Mouse (Mus musculus) neural tube, embryonic 11.5 days (tissue): ENCODE data around the gene Arpc2. TPM values are rescaled to one million over a fixed set of nuclear protein-coding genes. Genes with fewer than 3 reads are reported as not detected.

ENCODE experiments used
- ATAC-seq: fragments of 200-750 bp; cut with Nextera tagmentation; 2 replicates; pipeline ENCODE4 v1.8.0; 2017; ENCODE audit warnings: moderate number of reproducible peaks, mild to moderate bottlenecking, moderate TSS enrichment, moderate library complexity; ENCODE audit not compliant: insufficient read depth, low FRiP score, low TSS enrichment
- DNase-seq: peaks from one replicate; pipeline ENCODE4 v3.0.0-alpha.2; 2015; ENCODE audit warnings: low spot score
- H3K27ac ChIP-seq: fragments of 300-500 bp; sonication (generic); 2 replicates; pipeline ENCODE4 v1.5.1; 2014; ENCODE audit warnings: low read depth, mild to moderate bottlenecking, low read length
- H3K27me3 ChIP-seq: fragments of 300-500 bp; sonication (generic); 2 replicates; pipeline ENCODE4 v1.6.1; 2014; ENCODE audit warnings: mild to moderate bottlenecking, low read length, mixed read lengths; ENCODE audit not compliant: control insufficient read depth, insufficient read depth
- H3K36me3 ChIP-seq: fragments of 300-500 bp; sonication (generic); 2 replicates; pipeline ENCODE4 v1.6.1; 2014; ENCODE audit warnings: mild to moderate bottlenecking, low read length, moderate library complexity, mixed read lengths; ENCODE audit not compliant: control insufficient read depth, insufficient read depth
- H3K4me1 ChIP-seq: fragments of 300-500 bp; sonication (generic); 2 replicates; pipeline ENCODE4 v1.6.1; 2014; ENCODE audit warnings: low read length, mixed read lengths; ENCODE audit not compliant: control insufficient read depth, insufficient read depth
- H3K4me2 ChIP-seq: fragments of 300-500 bp; sonication (generic); 2 replicates; pipeline ENCODE4 v1.6.1; 2014; ENCODE audit warnings: low read depth, mild to moderate bottlenecking, moderate library complexity
- H3K4me3 ChIP-seq: fragments of 300-500 bp; sonication (generic); 2 replicates; pipeline ENCODE4 v1.5.1; 2014; ENCODE audit warnings: low read depth, low read length
- H3K9ac ChIP-seq: fragments of 300-500 bp; sonication (generic); 2 replicates; pipeline ENCODE4 v1.6.1; 2014; ENCODE audit warnings: mild to moderate bottlenecking, low read length
- H3K9me3 ChIP-seq: fragments of 300-500 bp; sonication (generic); 2 replicates; pipeline ENCODE4 v1.6.1; 2016; ENCODE audit warnings: low read length; ENCODE audit not compliant: control insufficient read depth
- WGBS: fragments of 180-500 bp; shearing (Covaris S2); extraction: QIAGEN DNeasy Blood & Tissue Kit; methylation state at CpG from one replicate; pipeline ENCODE4 v1.1.7; 2014; 5-methylcytosine and 5-hydroxymethylcytosine counted together
- polyA plus RNA-seq: library from polyadenylated mRNA; unstranded; fragments of >200 nt; fragmentation: Nextera tagmentation; extraction: Ambion mirVana; gene quantifications from 2 replicates; pipeline ENCODE4 v1.2.1, GENCODE M21; 2014

The Arpc2 gene
- polyA plus RNA-seq, 1 experiment from 2014 or later, result 318 TPM

DNA sequence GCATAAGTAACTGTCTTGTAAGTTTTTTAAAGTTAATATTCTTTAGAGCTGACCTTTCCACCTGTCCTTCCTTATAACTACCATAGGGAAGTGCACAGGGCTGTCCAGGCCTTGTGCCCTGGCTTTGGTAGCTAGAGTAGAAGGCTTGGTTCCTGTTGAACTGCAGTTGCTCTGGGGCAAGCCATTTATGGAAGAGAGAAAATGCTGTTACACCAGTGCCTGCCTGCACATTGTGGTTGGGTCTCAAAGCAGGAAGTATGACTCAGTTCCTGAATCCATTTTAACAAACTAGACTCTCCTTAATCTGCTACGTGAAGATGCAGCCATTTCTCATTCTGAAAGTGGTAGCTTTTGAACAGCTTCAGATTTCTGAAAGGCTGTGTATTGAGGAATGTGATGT, 12.9 kb downstream of the Arpc2 start:
- Histone ChIP-seq H3K27me3 (no peaks in the 10 kb centered on the region), H3K36me3 (peaks cover 6% of the 10 kb centered on the region), H3K4me3 (no peak overlapping the region), H3K4me2 (no peak overlapping the region), H3K27ac (no peak overlapping the region), H3K4me1 (no peaks in the 10 kb centered on the region), H3K9me3 (no peaks in the 10 kb centered on the region), H3K9ac (no peak overlapping the region)
- no peak for DNase-seq
- no peak for ATAC-seq
- 81% methylated on average over 1 of the region's 1 CpGs for WGBS

DNA sequence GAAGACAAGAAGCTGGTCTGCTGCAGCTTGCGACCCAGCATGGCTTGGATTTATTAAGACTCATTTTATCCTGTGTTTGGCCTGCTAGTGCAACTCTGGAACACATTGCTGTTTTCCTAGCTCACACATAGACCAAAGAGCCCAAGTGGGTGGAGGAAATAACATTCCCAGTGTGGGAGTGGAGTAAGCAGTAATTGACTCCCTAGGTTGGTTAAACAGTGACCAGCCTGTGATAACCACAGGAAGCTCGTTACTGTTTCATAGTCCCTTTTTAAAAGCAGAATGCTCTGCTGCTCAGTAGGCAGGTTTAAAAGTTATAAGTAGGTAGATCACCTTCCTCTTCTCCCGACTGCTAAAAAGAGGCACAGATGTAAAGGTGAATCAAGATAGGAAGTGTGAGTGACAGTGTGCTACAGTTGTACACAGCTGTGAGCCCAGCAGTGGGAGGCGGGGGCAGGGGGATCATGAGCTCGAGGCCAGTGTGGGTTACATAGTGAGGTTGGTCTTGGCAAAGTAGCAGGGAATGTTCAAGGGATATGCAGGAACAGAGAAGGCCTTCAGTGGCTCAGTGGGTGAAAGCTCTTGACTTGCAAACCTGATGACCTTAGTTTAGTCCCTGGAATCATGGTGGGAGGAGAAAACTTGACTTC, 13.6 kb downstream of the Arpc2 start:
- peaks cover 6% of the 10 kb centered on the region for H3K36me3 ChIP-seq
- no peaks in the 10 kb centered on the region for H3K4me1 ChIP-seq
- ATAC-seq (no peak), DNase-seq (no peak)
- no peak overlapping the region for H3K27ac ChIP-seq
- 74% methylated on average over 5 of the region's 5 CpGs for WGBS
- no peaks in the 10 kb centered on the region for H3K9me3 ChIP-seq
- no peaks in the 10 kb centered on the region for H3K27me3 ChIP-seq
- no peak overlapping the region for H3K4me3 ChIP-seq
- H3K9ac ChIP-seq, result no peak overlapping the region
- no peak overlapping the region for H3K4me2 ChIP-seq

DNA sequence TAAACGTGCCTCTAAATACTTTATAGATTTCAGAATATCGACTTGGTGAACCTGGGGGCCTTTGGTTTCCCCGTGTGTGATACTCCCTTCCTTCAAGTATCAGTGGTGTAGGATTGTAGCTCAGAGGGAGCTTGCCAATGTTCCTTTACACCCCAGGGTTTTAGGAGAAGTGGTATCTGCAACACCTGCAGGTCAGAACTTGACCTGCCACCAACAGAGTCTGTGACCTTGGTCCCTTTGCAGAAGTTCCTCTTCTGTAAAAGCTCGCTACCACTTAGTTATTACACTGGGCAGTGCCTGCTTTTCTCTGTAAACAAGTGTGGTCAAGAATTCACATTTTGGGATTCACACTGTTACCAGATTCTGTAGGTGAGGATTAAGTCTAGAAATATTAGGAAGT, 14.2 kb downstream of the Arpc2 start:
- peaks cover 8% of the 10 kb centered on the region for H3K36me3 ChIP-seq

DNA sequence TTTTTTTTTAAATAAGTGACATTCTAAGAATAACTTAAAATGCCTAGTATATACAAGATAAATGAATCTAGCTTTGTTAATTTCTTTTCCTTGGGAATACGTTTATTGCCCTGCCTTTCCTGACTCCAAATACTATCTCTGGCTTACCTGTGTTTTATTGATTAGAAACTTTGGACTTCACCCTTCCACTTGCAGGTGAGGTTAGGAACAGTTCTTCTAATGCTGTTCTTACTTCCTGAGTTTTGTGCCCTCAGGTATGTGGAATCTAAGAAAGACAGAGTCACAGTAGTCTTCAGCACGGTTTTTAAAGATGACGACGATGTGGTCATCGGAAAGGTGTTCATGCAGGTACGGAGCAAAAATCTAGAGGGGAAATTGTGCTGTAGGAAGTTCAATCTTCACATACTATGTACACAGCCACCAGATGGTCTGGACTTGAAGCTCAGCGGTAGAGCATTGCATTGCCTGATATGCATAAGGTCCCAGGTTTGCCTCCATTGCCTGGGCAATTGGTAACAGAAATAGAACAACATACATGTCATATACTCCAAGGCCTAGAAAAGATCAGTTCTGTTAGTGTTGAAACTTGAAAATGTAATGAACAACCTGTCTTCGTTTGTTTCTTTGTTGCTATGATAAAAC, 19.9 kb downstream of the Arpc2 start:
- WGBS, result 98% methylated on average over 8 of the region's 8 CpGs
- Histone ChIP-seq H3K9ac (no peak overlapping the region), H3K9me3 (no peaks in the 10 kb centered on the region), H3K4me1 (no peaks in the 10 kb centered on the region), H3K36me3 (peaks cover 15% of the 10 kb centered on the region), H3K27me3 (no peaks in the 10 kb centered on the region), H3K4me2 (no peak overlapping the region), H3K4me3 (no peak overlapping the region), H3K27ac (no peak overlapping the region)
- no peak for DNase-seq
- no peak for ATAC-seq

More for the DNA sequence above, 14.2 kb downstream of the Arpc2 start:
- Histone ChIP-seq H3K9me3 (no peaks in the 10 kb centered on the region), H3K9ac (no peak overlapping the region), H3K4me1 (no peaks in the 10 kb centered on the region), H3K27me3 (no peaks in the 10 kb centered on the region), H3K4me2 (no peak overlapping the region), H3K27ac (no peak overlapping the region), H3K4me3 (no peak overlapping the region)
- DNase-seq, result no peak
- ATAC-seq, result no peak
- WGBS, result 91% methylated on average over 4 of the region's 4 CpGs

DNA sequence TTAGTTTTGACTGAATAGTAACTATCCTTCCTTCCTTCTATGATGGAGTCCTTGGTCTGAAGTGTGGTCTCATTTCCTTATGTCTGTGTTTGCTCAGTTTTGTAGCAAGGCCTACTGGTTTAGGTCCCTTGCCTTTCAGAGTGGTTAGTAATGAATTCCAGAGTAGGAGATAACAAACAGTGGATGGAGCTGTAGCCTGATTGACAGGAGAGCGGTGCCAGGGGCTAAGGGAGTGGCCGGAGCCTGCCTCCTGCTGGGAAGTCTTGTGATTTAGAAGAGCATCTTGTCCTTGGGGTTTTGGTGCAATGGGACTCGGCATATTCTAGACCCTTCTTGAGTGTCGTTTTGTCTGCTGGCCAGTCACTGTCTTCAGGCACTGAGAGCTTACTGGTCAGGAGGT, 20.9 kb downstream of the Arpc2 start:
- 77% methylated on average over 4 of the region's 4 CpGs for WGBS
- Histone ChIP-seq H3K9ac (no peak overlapping the region), H3K4me3 (no peak overlapping the region), H3K27me3 (no peaks in the 10 kb centered on the region), H3K36me3 (peaks cover 11% of the 10 kb centered on the region), H3K9me3 (no peaks in the 10 kb centered on the region), H3K4me2 (no peak overlapping the region), H3K27ac (no peak overlapping the region), H3K4me1 (no peaks in the 10 kb centered on the region)
- no peak for ATAC-seq
- DNase-seq, result no peak

DNA sequence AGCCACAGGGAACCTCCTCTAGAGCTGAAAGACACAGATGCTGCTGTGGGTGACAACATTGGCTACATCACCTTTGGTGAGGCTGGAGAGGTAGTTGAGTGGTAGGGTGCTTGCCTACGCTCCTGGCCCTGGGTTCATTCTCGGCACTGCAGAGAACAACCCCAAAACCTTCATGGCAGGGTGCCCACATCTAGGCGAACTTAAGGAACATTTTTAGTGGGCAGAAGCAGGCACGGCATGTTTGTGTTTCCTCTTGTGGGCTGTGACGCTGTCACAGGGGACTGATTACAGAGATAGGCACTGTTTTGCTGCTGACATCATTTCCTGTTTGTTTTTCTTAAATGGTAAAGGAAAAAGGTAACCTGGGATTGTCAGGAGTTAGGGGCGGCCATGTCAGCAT, 26.6 kb downstream of the Arpc2 start:
- Histone ChIP-seq H3K4me2 (no peak overlapping the region), H3K4me3 (no peak overlapping the region)

DNA sequence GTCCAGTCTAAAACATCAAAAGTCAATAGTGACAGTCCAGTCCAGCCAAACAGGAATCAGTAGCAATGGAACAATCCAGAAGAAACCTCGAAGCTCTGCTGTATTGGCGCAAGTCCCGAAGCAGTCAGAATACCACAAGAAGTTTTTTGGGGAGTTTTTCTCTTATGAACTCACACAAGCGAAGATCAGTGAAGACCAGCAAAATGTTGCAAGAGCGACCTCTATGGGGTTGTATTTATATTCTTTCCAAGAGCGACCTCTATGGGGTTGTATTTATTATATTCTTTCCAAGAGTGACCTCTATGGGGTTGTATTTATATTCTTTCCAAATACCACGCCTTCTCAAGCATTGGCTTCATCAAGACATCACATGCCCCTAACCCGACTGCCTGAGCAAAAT, 32.9 kb downstream of the Arpc2 start:
- Histone ChIP-seq H3K36me3 (peaks cover 19% of the 10 kb centered on the region), H3K27ac (no peak overlapping the region), H3K9ac (no peak overlapping the region), H3K4me3 (no peak overlapping the region), H3K4me2 (no peak overlapping the region), H3K9me3 (no peaks in the 10 kb centered on the region), H3K27me3 (no peaks in the 10 kb centered on the region), H3K4me1 (no peaks in the 10 kb centered on the region)
- DNase-seq (no peak), ATAC-seq (no peak)
- WGBS, result 91% methylated on average over 8 of the region's 8 CpGs

More for the DNA sequence above, 26.6 kb downstream of the Arpc2 start:
- ATAC-seq (no peak), DNase-seq (no peak)
- 94% methylated on average over 6 of the region's 6 CpGs for WGBS
- Histone ChIP-seq H3K4me1 (no peaks in the 10 kb centered on the region), H3K9me3 (no peaks in the 10 kb centered on the region), H3K9ac (no peak overlapping the region), H3K36me3 (peaks cover 30% of the 10 kb centered on the region), H3K27ac (no peak overlapping the region), H3K27me3 (no peaks in the 10 kb centered on the region)

DNA sequence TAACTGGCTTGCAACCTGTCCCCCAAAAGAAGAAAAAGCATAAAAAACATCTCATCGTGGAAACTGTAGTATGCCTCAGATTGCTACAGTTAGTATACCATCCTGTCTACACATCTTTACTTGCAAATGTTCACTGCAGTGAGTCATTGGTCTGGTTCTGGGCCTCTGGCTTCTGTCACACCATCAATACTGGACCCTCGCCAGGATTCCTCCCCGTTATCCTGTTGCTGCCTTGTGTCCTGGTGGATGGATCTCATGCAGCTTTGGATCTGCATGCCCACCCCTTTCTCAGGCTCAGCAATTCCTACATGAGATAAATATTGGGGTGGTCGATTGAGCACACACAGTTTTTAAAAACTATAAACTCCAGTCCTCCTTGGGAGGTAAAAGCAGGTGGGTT, 35.8 kb downstream of the Arpc2 start:
- Histone ChIP-seq H3K4me3 (no peak overlapping the region), H3K36me3 (peaks cover 3% of the 10 kb centered on the region), H3K4me2 (no peak overlapping the region), H3K27ac (no peak overlapping the region), H3K9ac (no peak overlapping the region), H3K9me3 (no peaks in the 10 kb centered on the region), H3K27me3 (no peaks in the 10 kb centered on the region), H3K4me1 (no peaks in the 10 kb centered on the region)
- DNase-seq, result no peak
- 81% methylated on average over 4 of the region's 4 CpGs for WGBS
- ATAC-seq, result no peak

DNA sequence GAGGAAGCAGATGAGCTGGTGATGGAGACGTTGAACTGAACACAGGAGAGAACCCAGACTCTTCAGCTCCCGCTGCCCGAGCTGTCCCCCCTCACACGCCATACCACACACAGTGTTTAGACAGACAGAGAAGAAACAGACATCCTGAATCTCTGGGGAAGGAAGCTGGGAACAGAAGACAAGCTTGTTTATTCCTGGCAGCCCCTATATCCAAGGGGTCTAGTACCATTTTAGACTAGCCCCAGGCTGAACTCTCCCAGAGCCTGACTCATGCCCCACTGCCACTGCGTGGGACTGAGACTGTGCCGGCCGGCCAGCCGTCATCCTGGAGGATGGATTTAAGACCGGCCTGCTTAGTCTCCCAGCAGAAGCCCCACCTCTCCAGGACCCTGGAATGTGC, 39.1 kb downstream of the Arpc2 start:
- ATAC-seq, result no peak
- Histone ChIP-seq H3K4me3 (no peak overlapping the region), H3K27ac (no peak overlapping the region), H3K4me2 (no peak overlapping the region), H3K9me3 (no peaks in the 10 kb centered on the region), H3K4me1 (no peaks in the 10 kb centered on the region), H3K36me3 (no peaks in the 10 kb centered on the region), H3K9ac (no peak overlapping the region), H3K27me3 (no peaks in the 10 kb centered on the region)
- WGBS, result 44% methylated on average over 9 of the region's 9 CpGs
- DNase-seq, result no peak
